Mouse (Mus musculus) hindbrain, postnatal 0 days (tissue): Measurements from ENCODE around the gene Mapk10. TPM values are rescaled to one million over a fixed set of nuclear protein-coding genes. Genes with fewer than 3 reads are reported as not detected.
"Not testable (repeated sequence)": the region's sequence is repeated elsewhere in the genome, so short reads cannot be mapped to it uniquely, and the experiment has no call there.

ENCODE experiments used
- ATAC-seq: fragments of 200-750 bp; cut with Nextera tagmentation; 2 replicates; pipeline ENCODE4 v1.8.0; 2017; ENCODE audit warnings: mild to moderate bottlenecking, moderate TSS enrichment, moderate library complexity
- DNase-seq: peaks from one replicate; pipeline ENCODE4 v3.0.0-alpha.2; 2015; ENCODE audit warnings: low spot score
- H3K27ac ChIP-seq: fragments of 300-500 bp; sonication (generic); 2 replicates; pipeline ENCODE4 v1.5.1; 2014; ENCODE audit warnings: mild to moderate bottlenecking
- H3K27me3 ChIP-seq: fragments of 300-500 bp; sonication (generic); 2 replicates; pipeline ENCODE4 v1.6.1; 2014; ENCODE audit warnings: low read length, mixed read lengths; ENCODE audit not compliant: insufficient read depth
- H3K36me3 ChIP-seq: fragments of 300-500 bp; sonication (generic); 2 replicates; pipeline ENCODE4 v1.6.1; 2014; ENCODE audit warnings: low read length, mixed read lengths; ENCODE audit not compliant: insufficient read depth
- H3K4me1 ChIP-seq: fragments of 300-500 bp; sonication (generic); 2 replicates; pipeline ENCODE4 v1.6.1; 2014; ENCODE audit warnings: antibody characterized with exemption, low read length, mixed read lengths; ENCODE audit not compliant: insufficient read depth
- H3K4me2 ChIP-seq: fragments of 300-500 bp; sonication (generic); 2 replicates; pipeline ENCODE4 v1.6.1; 2014; ENCODE audit warnings: low read depth, mild to moderate bottlenecking, low read length, moderate library complexity, mixed read lengths
- H3K4me3 ChIP-seq: fragments of 300-500 bp; sonication (generic); 2 replicates; pipeline ENCODE4 v1.5.1; 2014; ENCODE audit warnings: low read length
- H3K9ac ChIP-seq: fragments of 300-500 bp; sonication (generic); replicated peaks from 2 replicates; pipeline ENCODE4 v1.6.1; 2014; ENCODE audit warnings: mild to moderate bottlenecking, low read length, moderate library complexity, mixed read lengths
- H3K9me3 ChIP-seq: fragments of 300-500 bp; sonication (generic); 2 replicates; pipeline ENCODE4 v1.6.1; 2016; ENCODE audit warnings: low read length, mixed read lengths
- CTCF ChIP-seq: IDR thresholded peaks from 2 replicates; pipeline ENCODE4 v1.5.1; 2016; ENCODE audit warnings: antibody characterized with exemption, control low read depth, low read depth
- WGBS: fragments of 180-500 bp; shearing (Covaris S2); extraction: QIAGEN DNeasy Blood & Tissue Kit; methylation state at CpG from one replicate; pipeline ENCODE4 v1.1.7; 2014; 5-methylcytosine and 5-hydroxymethylcytosine counted together
- polyA plus RNA-seq: library from polyadenylated mRNA; unstranded; fragments of >200 nt; fragmentation: Nextera tagmentation; extraction: Ambion mirVana; gene quantifications from 2 replicates; pipeline ENCODE4 v1.2.1, GENCODE M21; 2015
- total RNA-seq: library from RNA; depleted of rRNA; stranded (reverse); fragments of >200 nt; gene quantifications from 2 replicates; pipeline ENCODE4 v1.2.3, GENCODE M21; 2014

Gene Mapk10
- total and polyA plus RNA-seq, 2 experiments from 2014 or later = 80.1 to 108 TPM

DNA sequence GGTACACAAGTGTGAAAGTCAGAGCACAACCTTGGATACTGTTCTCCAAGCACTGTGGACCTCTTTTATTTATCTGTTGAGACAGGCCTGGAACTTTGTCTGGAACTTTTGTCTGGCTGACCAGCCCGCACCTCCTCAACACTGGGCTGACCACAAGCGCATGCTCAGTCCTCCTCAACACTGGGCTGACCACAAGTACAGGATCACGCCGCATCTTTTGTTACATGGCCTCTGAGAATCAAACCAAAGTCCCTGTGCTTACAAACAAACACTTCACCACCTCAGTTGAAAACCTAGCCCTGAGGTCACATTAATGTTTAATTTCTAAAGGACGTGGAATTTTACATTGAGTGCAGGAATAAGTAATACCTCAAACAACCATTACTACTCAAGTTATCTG lies 246.7 kb downstream of the Mapk10 start:
- no peak overlapping the region for H3K9ac ChIP-seq
- 96% methylated on average over 5 of the region's 5 CpGs for WGBS
- ATAC-seq (no peak), DNase-seq (no peak)
- no peak overlapping the region for H3K27ac ChIP-seq
- no peak for TF ChIP-seq CTCF
- peaks cover 8% of the 10 kb centered on the region for H3K36me3 ChIP-seq
- no peak overlapping the region for H3K4me3 ChIP-seq
- H3K27me3 ChIP-seq = no peaks in the 10 kb centered on the region
- H3K4me2 ChIP-seq = no peak overlapping the region
- no peaks in the 10 kb centered on the region for H3K4me1 ChIP-seq
- H3K9me3 ChIP-seq = no peaks in the 10 kb centered on the region

DNA sequence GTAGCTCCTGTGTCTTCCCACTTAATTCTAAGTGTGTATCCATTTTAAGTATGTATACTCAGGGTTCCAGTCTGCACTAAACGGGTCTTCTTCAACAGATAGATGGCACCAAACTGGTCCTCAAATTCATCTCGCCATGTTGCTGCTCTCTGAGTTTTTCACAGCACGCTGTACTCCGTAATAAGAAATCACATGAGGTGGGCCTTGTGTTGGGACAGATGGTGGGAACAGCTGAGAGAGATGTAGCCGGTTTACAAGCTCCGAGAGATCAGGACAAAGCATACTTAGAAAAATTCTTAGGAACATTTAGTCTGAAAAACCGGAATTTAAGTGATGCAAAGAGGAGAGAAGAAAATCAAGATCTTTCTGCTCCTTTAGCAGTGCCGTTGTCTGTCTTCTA lies 257.7 kb downstream of the Mapk10 start:
- ATAC-seq (no peak), DNase-seq (peak; percentile 20)
- WGBS = 78% methylated on average over 8 of the region's 8 CpGs
- H3K36me3 ChIP-seq = no peaks in the 10 kb centered on the region
- TF ChIP-seq CTCF = no peak
- no peaks in the 10 kb centered on the region for H3K4me1 ChIP-seq
- H3K9me3 ChIP-seq = no peaks in the 10 kb centered on the region
- no peaks in the 10 kb centered on the region for H3K27me3 ChIP-seq
- H3K4me2 ChIP-seq = no peak overlapping the region
- H3K9ac ChIP-seq = no peak overlapping the region
- H3K27ac ChIP-seq = no peak overlapping the region
- H3K4me3 ChIP-seq = no peak overlapping the region

DNA sequence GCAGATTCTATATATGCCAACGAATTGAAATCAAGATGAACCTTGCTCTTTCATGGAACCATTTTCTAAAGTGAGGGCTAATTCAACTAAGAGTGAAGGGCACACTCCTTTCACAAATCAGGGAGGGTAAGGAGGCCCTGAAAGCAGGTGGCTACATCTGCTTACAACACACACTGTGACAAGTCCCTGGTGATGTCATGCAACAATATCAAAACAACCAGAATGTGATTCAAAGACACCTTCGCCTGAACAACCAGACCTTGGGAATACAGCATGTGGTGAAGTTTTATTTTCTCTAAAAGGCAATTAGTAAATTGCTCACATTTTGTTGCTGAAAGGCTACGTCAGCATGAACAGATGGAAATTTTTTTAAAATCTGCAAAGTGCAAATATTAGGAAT lies 258.2 kb downstream of the Mapk10 start:
- no peak for DNase-seq

DNA sequence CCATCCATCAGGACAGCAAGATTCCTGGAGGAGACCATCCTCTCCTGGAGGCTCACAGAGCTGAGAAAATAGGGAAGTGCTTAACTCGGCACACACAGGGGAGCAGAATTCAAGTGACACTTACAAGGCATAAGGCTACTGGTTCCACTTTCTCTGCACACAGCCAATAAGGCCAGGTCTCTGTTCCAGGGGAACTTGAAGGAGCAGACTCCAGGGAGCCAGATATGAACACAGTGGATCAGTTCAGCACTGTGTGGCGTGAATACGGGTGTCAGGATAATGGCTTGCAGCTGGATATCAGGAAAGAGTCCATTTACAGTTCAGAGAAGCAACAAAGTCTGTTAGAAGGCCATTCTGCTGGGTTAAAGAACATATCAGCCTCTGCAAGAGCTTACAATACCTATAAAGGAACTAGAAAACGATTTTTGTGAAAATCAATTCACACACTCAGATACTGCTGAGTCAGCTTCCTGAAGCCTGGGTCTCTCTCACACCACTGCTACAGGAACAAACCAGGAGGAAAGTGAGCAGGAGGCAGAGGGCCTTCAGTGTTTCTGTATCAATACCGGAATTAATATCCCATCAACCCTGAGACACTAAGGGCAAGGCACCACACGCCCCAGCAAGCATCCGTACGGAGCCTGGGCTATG lies 263.9 kb downstream of the Mapk10 start:
- WGBS = 81% methylated on average over 8 of the region's 8 CpGs
- Histone ChIP-seq H3K4me2 (no peak overlapping the region), H3K9ac (no peak overlapping the region), H3K27me3 (no peaks in the 10 kb centered on the region), H3K27ac (no peak overlapping the region), H3K4me3 (no peak overlapping the region), H3K4me1 (no peaks in the 10 kb centered on the region), H3K9me3 (no peaks in the 10 kb centered on the region), H3K36me3 (no peaks in the 10 kb centered on the region)
- TF ChIP-seq CTCF = no peak
- DNase-seq = no peak
- ATAC-seq = no peak

More for the DNA sequence above, 258.2 kb downstream of the Mapk10 start:
- Histone ChIP-seq H3K27me3 (no peaks in the 10 kb centered on the region), H3K9ac (no peak overlapping the region), H3K27ac (no peak overlapping the region), H3K9me3 (no peaks in the 10 kb centered on the region), H3K4me2 (no peak overlapping the region), H3K4me3 (no peak overlapping the region), H3K4me1 (no peaks in the 10 kb centered on the region), H3K36me3 (no peaks in the 10 kb centered on the region)
- no peak for ATAC-seq
- 77% methylated on average over 3 of the region's 3 CpGs for WGBS
- TF ChIP-seq CTCF = no peak

DNA sequence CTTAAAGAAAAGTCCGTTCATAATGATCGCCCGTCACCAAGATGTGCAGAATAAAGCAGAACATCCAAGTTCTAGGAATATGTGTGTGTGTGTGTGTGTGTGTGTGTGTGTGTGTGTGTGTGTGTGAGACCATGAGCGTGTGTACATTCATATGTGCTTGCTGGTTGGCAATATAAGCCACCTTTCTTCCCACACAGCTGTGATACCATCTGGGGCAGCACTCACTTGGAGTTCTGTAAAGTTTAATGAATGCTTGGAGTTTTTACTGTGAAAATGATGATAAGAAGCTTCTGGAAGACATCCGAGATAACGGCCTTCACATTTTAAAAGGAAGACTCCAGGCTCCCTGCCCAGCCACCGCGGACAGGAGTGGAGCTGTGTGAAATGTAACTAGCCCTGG lies 264.5 kb downstream of the Mapk10 start:
- ATAC-seq = no peak
- Histone ChIP-seq H3K4me2 (no peak overlapping the region), H3K4me1 (no peaks in the 10 kb centered on the region), H3K4me3 (no peak overlapping the region), H3K27me3 (no peaks in the 10 kb centered on the region), H3K9me3 (no peaks in the 10 kb centered on the region), H3K27ac (no peak overlapping the region), H3K36me3 (no peaks in the 10 kb centered on the region), H3K9ac (no peak overlapping the region)
- WGBS = 91% methylated on average over 8 of the region's 8 CpGs
- TF ChIP-seq CTCF = no peak
- no peak for DNase-seq

DNA sequence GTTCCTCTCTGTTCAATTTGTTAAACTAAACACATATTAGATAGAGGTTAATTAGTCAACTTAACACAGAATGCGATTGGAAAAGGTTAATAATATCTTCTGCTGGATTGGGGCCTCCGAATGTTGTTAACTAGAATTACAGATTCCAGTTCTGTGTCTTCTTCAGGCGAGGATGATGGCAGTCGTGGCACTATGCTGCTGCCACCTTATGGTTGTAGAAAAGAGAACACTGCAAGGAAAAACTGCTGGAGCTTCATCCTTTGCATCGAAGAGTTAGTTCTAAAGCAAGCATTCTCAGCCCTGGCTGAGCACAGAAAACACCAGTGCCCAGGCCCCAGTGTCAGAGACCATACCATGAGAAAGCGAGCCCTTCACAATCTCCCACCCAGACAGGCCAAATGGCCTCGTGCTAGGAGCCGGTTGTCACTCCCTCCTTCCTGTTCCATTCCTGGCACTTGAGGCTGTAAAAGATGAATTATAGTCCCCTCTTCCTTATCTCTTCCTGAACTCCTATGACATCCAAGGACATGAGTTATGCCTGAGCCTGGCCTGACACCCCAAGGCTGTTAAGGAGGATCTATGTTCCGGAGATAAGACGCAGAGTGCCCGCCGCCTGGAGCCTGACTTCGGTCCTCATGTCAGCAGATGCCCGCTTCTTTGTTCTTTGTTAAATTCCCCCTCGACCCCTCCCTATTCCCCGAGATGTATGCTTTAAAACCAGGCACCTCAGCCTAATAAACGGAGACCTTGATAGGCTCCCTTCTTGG lies 267.1 kb downstream of the Mapk10 start:
- not testable (repeated sequence) for H3K36me3 ChIP-seq, H3K4me2 ChIP-seq, H3K27me3 ChIP-seq, H3K9ac ChIP-seq, H3K27ac ChIP-seq, H3K9me3 ChIP-seq, H3K4me1 ChIP-seq, ATAC-seq, H3K4me3 ChIP-seq
- 74% methylated on average over 17 of the region's 17 CpGs for WGBS
- peak; percentile 65 for TF ChIP-seq CTCF
- DNase-seq = peak; percentile 65

DNA sequence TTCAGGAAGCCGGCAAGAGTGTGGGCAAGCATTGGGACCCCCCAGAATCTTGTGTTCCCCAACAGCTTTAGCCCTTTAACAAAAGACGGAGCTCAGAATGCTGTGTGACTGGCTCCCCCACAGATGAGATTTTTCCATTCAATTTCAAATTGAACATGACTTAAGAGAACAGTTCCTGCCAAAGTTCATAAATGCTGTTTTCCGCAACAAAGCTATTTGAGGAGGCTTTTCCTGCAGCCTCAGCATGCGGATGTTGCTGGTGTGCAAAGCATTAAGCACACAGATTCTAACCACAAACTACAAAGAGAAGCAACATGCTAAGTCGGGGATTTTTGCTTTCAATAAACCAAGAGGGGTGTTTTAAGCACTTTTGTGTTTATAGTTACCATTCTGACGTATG lies 281.0 kb downstream of the Mapk10 start:
- no peaks in the 10 kb centered on the region for H3K9me3 ChIP-seq
- no peak for TF ChIP-seq CTCF
- H3K4me3 ChIP-seq = no peak overlapping the region
- DNase-seq (peak; percentile 4), ATAC-seq (no peak)
- no peak overlapping the region for H3K4me2 ChIP-seq
- H3K9ac ChIP-seq = no peak overlapping the region
- H3K27ac ChIP-seq = no peak overlapping the region; the same call in 1 of the 2 replicates
- no peaks in the 10 kb centered on the region for H3K36me3 ChIP-seq
- 56% methylated on average over 6 of the region's 6 CpGs for WGBS
- H3K4me1 ChIP-seq = no peaks in the 10 kb centered on the region
- H3K27me3 ChIP-seq = no peaks in the 10 kb centered on the region
